Mouse (Mus musculus) midbrain, embryonic 12.5 days (tissue): ENCODE results near the gene Gcm2. TPM values are rescaled to one million over a fixed set of nuclear protein-coding genes. Genes with fewer than 3 reads are reported as not detected.

ENCODE experiments used
- ATAC-seq: fragments of 200-750 bp; cut with Nextera tagmentation; 2 replicates; pipeline ENCODE4 v1.8.0; 2017; ENCODE audit warnings: low read depth, moderate TSS enrichment, moderate library complexity; ENCODE audit not compliant: low FRiP score
- H3K27ac ChIP-seq: fragments of 300-500 bp; sonication (generic); replicated peaks from 2 replicates; pipeline ENCODE4 v1.5.1; 2016; ENCODE audit warnings: mild to moderate bottlenecking
- H3K27me3 ChIP-seq: fragments of 300-500 bp; sonication (generic); 2 replicates; pipeline ENCODE4 v1.6.1; 2016; ENCODE audit warnings: mild to moderate bottlenecking
- H3K36me3 ChIP-seq: fragments of 300-500 bp; sonication (generic); 2 replicates; pipeline ENCODE4 v1.6.1; 2016
- H3K4me1 ChIP-seq: fragments of 300-500 bp; sonication (generic); 2 replicates; pipeline ENCODE4 v1.6.1; 2016
- H3K4me2 ChIP-seq: fragments of 300-500 bp; sonication (generic); replicated peaks from 2 replicates; pipeline ENCODE4 v1.6.1; 2016; ENCODE audit warnings: mild to moderate bottlenecking, moderate library complexity
- H3K4me3 ChIP-seq: fragments of 300-500 bp; sonication (generic); 2 replicates; pipeline ENCODE4 v1.5.1; 2016; ENCODE audit warnings: mild to moderate bottlenecking
- H3K9ac ChIP-seq: fragments of 300-500 bp; sonication (generic); replicated peaks from 2 replicates; pipeline ENCODE4 v1.6.1; 2016; ENCODE audit warnings: mild to moderate bottlenecking, moderate library complexity
- H3K9me3 ChIP-seq: fragments of 300-500 bp; sonication (generic); 2 replicates; pipeline ENCODE4 v1.6.1; 2016; ENCODE audit warnings: mild to moderate bottlenecking
- WGBS: fragments of 180-500 bp; shearing (Covaris S2); methylation state at CpG from one replicate; pipeline ENCODE4 v1.1.7; 2016; 5-methylcytosine and 5-hydroxymethylcytosine counted together
- polyA plus RNA-seq: library from polyadenylated mRNA; unstranded; fragments of >200 nt; fragmentation: Nextera tagmentation; extraction: Ambion mirVana; gene quantifications from 2 replicates; pipeline ENCODE4 v1.2.1, GENCODE M21; 2016

The Gcm2 gene
- polyA plus RNA-seq, 1 experiment from 2014 or later: not detected

DNA sequence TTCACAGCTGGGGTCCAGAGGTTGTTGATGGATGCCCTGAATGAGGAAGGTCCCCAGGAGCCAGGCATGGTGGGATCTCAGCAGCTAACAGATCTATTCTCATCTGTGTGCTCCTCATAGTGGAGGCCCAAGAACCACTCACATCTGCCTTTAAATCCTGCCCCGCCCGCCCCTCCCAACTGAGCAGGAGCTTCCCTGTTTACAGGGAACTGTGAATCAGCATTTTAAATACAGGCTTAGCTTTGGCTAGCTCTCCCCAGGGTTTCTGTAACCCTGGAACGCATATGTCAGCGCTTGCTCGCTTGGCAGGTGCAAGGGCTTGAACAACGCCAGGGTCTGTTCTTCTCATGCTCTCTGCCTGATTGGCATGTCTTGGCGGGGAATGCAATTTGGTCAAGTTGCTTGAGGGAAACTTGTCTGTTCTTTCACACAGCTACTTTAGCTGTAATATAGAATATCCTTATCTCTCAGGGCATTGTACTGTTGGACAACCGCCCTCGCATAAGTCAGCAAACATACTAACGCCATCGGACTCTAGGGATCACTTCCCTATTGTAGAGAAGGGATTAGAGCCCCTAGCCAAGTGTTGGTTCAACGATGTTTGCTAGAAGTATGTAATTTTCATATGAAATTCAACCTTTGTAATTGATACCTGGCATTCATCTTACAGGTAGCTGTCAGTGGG is 6.9 kb downstream of the Gcm2 start:
- H3K9ac ChIP-seq: no peak overlapping the region
- WGBS: 65% methylated on average over 12 of the region's 12 CpGs
- no peaks in the 10 kb centered on the region for H3K4me1 ChIP-seq
- no peak for ATAC-seq
- no peaks in the 10 kb centered on the region for H3K27me3 ChIP-seq
- no peak overlapping the region for H3K4me2 ChIP-seq
- no peaks in the 10 kb centered on the region for H3K9me3 ChIP-seq
- H3K27ac ChIP-seq: no peak overlapping the region
- H3K36me3 ChIP-seq: no peaks in the 10 kb centered on the region
- H3K4me3 ChIP-seq: no peak overlapping the region

DNA sequence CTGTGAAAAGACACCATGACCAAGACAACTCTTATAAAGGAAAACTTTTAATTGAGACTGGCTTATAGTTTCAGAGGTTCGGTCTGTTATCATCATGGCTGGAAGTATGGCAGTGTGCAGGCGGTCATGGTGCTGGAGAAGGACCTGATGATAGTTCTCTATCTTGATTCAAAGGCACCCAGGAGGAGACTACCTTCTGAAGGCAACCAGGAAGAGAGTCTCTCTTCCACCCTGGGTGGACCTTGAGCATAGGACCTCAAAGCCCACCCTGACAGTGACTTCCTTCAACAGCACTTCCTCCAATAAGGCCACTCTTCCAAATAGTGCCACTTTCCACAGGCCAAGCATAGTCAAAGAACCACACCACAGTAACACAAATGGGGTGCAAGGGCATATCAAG is 10.8 kb downstream of the Gcm2 start:
- Histone ChIP-seq H3K4me3 (no peak overlapping the region), H3K9me3 (no peaks in the 10 kb centered on the region), H3K27ac (no peak overlapping the region), H3K4me1 (no peaks in the 10 kb centered on the region), H3K4me2 (no peak overlapping the region), H3K27me3 (no peaks in the 10 kb centered on the region), H3K36me3 (no peaks in the 10 kb centered on the region), H3K9ac (no peak overlapping the region)
- no peak for ATAC-seq
- WGBS: 90% methylated on average over 2 of the region's 2 CpGs

- no peaks in the 10 kb centered on the region for H3K36me3 ChIP-seq
- H3K9ac ChIP-seq: no peak overlapping the region
- no peak overlapping the region for H3K4me3 ChIP-seq
- H3K4me2 ChIP-seq: no peak overlapping the region
- no peaks in the 10 kb centered on the region for H3K27me3 ChIP-seq
- no peak overlapping the region for H3K27ac ChIP-seq
- H3K9me3 ChIP-seq: no peaks in the 10 kb centered on the region
- no peaks in the 10 kb centered on the region for H3K4me1 ChIP-seq
- no peak for ATAC-seq
- WGBS: 89% methylated on average over 15 of the region's 15 CpGs
Observed at GRCm38 (mm10) chr13:41098325-41098724, 12.5 kb downstream of the Gcm2 start.

DNA sequence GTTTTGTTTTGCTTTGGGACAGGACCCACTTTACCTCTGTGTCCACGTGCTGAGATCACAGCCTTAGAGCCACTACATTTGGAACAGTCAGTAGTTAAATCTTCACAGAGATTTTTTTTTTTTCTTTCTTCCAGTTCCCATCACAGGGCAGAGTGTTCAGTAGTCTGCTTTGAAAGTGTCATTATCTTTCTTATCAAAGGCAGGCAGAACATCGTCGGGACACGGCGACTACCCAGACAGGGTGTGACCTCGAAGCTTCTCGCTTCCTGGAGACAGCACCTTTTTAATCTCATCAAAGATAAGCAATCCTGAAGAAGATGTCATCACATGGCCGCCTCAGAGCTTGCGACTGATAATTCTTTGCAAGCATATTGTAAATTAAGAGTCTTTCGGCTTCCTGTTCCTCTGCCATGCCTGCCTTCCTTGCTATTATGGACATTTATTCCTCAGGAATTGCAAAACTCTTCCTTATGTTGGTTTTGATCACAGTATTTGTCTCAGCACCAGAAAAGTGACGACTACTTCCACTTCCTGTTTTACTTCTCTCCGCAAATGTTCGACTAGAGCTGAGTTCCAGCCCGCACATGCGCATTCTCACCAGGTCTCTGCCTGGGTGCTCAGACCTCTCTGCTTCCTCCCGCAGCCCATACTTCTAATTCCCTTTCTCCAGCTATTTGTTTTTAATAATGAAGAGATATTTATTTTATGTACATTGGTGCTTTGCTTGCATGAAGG is 13.3 kb downstream of the Gcm2 start:
- no peak for ATAC-seq
- Histone ChIP-seq H3K4me1 (no peaks in the 10 kb centered on the region), H3K27me3 (no peaks in the 10 kb centered on the region), H3K27ac (no peak overlapping the region), H3K9me3 (no peaks in the 10 kb centered on the region), H3K4me2 (no peak overlapping the region), H3K9ac (no peak overlapping the region), H3K4me3 (no peak overlapping the region), H3K36me3 (no peaks in the 10 kb centered on the region)
- 86% methylated on average over 16 of the region's 16 CpGs for WGBS

- Histone ChIP-seq H3K9me3 (no peaks in the 10 kb centered on the region), H3K27me3 (no peaks in the 10 kb centered on the region), H3K4me3 (no peak overlapping the region), H3K27ac (no peak overlapping the region), H3K4me1 (no peaks in the 10 kb centered on the region), H3K9ac (no peak overlapping the region), H3K4me2 (no peak overlapping the region), H3K36me3 (no peaks in the 10 kb centered on the region)
- no peak for ATAC-seq
- 77% methylated on average over 10 of the region's 10 CpGs for WGBS
Observed at GRCm38 (mm10) chr13:41094160-41094559, 16.7 kb downstream of the Gcm2 start.

DNA sequence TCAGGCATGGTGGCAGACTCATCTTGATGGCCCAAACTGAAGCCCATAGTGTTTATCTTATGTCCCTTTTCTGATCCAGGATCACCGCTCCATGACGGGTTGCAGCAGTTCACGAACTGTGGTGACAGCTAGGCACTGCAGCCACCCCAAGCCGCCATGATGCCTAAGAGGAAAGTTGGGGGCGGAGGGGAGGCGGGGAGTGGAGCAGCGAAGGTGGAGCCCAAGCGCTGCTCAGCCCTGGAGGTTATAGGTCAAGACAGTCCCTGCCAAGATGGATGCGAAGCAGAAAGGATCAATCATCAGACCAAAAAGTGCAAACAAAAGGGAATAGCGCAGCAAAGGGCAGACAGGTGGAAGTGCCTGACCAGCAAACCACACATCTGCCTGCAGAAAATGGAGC is 19.6 kb downstream of the Gcm2 start:
- Histone ChIP-seq H3K27me3 (no peaks in the 10 kb centered on the region), H3K36me3 (no peaks in the 10 kb centered on the region), H3K9ac (no peak overlapping the region), H3K9me3 (no peaks in the 10 kb centered on the region), H3K4me2 (no peak overlapping the region), H3K4me3 (no peak overlapping the region), H3K27ac (no peak overlapping the region), H3K4me1 (no peaks in the 10 kb centered on the region)
- ATAC-seq: no peak
- 35% methylated on average over 10 of the region's 10 CpGs for WGBS

- no peak for ATAC-seq
- Histone ChIP-seq H3K36me3 (no peaks in the 10 kb centered on the region), H3K4me3 (no peak overlapping the region), H3K9ac (no peak overlapping the region), H3K4me1 (no peaks in the 10 kb centered on the region), H3K27me3 (no peaks in the 10 kb centered on the region), H3K9me3 (no peaks in the 10 kb centered on the region), H3K4me2 (no peak overlapping the region), H3K27ac (no peak overlapping the region)
Observed at GRCm38 (mm10) chr13:41088746-41089145, 22.1 kb downstream of the Gcm2 start.

GRCm38 (mm10) chr13:41085140-41085539 is 25.7 kb downstream of the Gcm2 start:
- Histone ChIP-seq H3K9me3 (no peaks in the 10 kb centered on the region), H3K4me1 (no peaks in the 10 kb centered on the region), H3K27ac (no peak overlapping the region), H3K27me3 (peaks cover 26% of the 10 kb centered on the region), H3K9ac (no peak overlapping the region), H3K4me3 (no peak overlapping the region), H3K4me2 (no peak overlapping the region), H3K36me3 (no peaks in the 10 kb centered on the region)
- ATAC-seq: no peak
- WGBS: 23% methylated on average over 2 of the region's 2 CpGs

DNA sequence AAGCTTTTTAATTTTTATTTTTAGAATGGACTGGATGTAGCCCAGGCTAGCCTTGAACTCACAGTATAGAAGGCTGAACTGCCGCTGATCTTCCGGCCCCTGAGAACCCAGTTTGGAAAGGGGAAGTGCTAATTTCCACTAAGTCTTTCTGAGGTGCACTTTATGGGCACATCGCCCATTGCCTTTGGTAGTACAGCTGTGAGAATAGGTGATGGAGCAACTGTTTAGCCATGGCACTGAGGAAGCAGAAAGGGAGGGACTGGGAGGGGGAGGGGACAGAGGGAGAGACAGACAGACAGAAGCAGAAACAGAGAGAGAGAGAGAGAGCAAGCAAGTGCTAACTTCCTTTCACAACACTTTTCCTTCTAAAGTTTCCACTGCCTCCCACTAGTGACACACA is 26.3 kb downstream of the Gcm2 start:
- ATAC-seq: no peak
- Histone ChIP-seq H3K9ac (no peak overlapping the region), H3K27ac (no peak overlapping the region), H3K9me3 (no peaks in the 10 kb centered on the region), H3K4me3 (no peak overlapping the region), H3K27me3 (peaks cover 29% of the 10 kb centered on the region), H3K36me3 (no peaks in the 10 kb centered on the region), H3K4me2 (no peak overlapping the region), H3K4me1 (no peaks in the 10 kb centered on the region)
- WGBS: 86% methylated on average over 3 of the region's 3 CpGs

DNA sequence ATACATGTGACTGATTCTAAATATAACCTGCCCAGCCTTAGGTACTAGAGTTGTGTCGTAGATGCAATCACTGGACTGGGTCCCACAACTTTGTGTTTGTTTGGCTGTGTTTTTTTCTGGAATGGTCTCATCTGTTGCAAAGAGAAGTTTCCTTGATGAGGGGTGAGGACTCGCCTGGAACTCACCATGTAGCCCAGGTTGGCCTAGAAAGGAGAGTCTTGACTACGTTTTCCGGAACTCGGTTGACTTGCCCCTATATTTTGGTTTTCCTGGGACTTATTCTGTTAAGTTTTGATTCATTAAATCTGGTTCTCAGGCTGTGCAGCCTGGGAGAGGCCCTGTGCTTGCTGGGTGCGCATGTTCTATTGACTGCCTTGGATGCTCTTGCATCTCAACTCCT is 30.1 kb downstream of the Gcm2 start:
- H3K9ac ChIP-seq: no peak overlapping the region
- peaks cover 62% of the 10 kb centered on the region for H3K27me3 ChIP-seq
- H3K36me3 ChIP-seq: no peaks in the 10 kb centered on the region
- peaks cover 15% of the 10 kb centered on the region for H3K4me1 ChIP-seq
- H3K9me3 ChIP-seq: no peaks in the 10 kb centered on the region
- no peak for ATAC-seq
- 92% methylated on average over 6 of the region's 6 CpGs for WGBS
- H3K27ac ChIP-seq: no peak overlapping the region
- no peak overlapping the region for H3K4me3 ChIP-seq
- no peak overlapping the region for H3K4me2 ChIP-seq

DNA sequence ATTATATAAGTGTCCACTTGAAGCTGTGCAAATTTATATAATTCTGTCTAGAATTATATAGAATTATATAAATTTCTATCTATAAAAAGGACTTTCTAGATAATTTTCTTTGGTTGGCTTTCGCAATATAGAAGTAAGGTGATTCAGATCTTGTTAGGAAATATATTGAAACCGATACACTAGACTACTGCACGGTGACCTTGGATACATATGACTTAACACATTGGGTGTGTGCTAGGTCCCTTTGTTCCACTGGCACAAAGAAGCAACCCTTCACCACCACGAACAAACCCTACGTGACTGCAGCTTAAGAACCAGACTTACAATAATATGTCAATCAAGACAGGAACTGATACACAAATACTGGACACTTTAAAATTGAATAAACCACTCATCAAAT is 31.0 kb downstream of the Gcm2 start:
- no peak for ATAC-seq
- H3K36me3 ChIP-seq: no peaks in the 10 kb centered on the region
- peaks cover 62% of the 10 kb centered on the region for H3K27me3 ChIP-seq
- no peaks in the 10 kb centered on the region for H3K9me3 ChIP-seq
- H3K4me2 ChIP-seq: peak overlapping the region; percentile 73
- H3K4me3 ChIP-seq: no peak overlapping the region
- H3K9ac ChIP-seq: no peak overlapping the region
- WGBS: 56% methylated on average over 5 of the region's 5 CpGs
- H3K27ac ChIP-seq: no peak overlapping the region
- H3K4me1 ChIP-seq: peaks cover 15% of the 10 kb centered on the region

DNA sequence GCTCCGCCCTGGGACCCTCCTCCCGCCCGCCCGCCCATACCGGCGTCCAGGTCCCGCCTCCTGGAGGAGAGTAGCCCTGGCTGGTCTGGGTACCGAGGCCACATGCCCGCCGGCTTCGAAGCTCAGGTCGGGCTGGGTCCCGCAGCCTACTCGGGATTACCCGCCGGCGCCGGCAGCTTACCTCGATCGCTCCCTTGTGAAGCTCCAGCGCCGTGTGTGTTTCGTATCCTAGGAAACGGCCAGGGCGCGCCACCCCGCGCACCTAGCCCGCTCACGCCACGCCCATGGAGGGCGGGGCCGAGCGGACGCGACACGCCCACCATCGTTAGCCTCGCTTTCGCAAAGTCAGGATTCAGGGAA is 31.4 kb downstream of the Gcm2 start, which contains the start of gene Mak:
Gene Mak, minus strand, starts transcription at position 286 of the 360 bp plus-strand sequence.
- H3K9me3 ChIP-seq: no peaks in the 10 kb centered on the region
- H3K36me3 ChIP-seq: no peaks in the 10 kb centered on the region
- peak; percentile 90 for ATAC-seq
- peaks cover 62% of the 10 kb centered on the region for H3K27me3 ChIP-seq
- H3K4me2 ChIP-seq: peak within 1 kb of the TSS; percentile 73
- peaks cover 15% of the 10 kb centered on the region for H3K4me1 ChIP-seq
- peak within 1 kb of the TSS; percentile 31; the same call in 1 of the 2 replicates for H3K9ac ChIP-seq
- peak within 1 kb of the TSS; percentile 44 for H3K4me3 ChIP-seq
- 1% methylated on average over 31 of the region's 40 CpGs for WGBS
- no peak within 1 kb of the TSS for H3K27ac ChIP-seq
